Mouse (Mus musculus): ENCODE measurements around the gene Pbp2. TPM values are rescaled to one million over a fixed set of nuclear protein-coding genes. Genes with fewer than 3 reads are reported as not detected.

The Pbp2 gene
- polyA plus RNA-seq, 1 experiment from 2014 or later, result 3.4 TPM

DNA sequence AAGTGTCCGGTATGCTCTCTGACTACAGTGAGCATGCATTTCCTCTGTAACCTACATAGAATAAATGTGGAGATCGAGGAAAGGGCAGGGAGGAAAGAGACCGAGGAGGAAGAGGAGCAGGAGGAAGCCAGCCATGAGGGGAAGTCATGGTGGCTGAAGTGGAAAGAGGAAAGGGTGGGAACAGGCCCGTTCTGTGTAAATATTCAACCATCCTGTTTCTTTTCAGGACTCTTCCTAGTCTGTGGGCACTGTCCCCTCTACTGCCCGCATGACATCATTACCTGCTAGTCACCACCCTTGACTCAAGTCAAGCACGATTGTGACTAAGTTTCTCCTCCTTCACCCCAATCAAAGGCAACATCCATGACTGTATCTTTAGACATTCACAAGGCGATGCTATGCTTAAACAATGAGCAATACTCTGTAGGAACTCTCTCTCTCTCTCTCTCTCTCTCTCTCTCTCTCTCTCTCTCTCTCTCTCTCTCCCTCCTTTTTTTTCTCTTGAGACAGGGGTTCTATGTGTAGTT, 11.1 kb downstream of the Pbp2 start:
- H3K9ac ChIP-seq, result no peak overlapping the region
- ATAC-seq (ENCODE audit: insufficient number of reproducible peaks, low FRiP score, low TSS enrichment, low read depth), result no peak
- no peak overlapping the region; the same call in 1 of the 2 replicates for H3K27ac ChIP-seq
- no peak overlapping the region for H3K4me2 ChIP-seq
- H3K9me3 ChIP-seq, result no peaks in the 10 kb centered on the region
- no peak overlapping the region for H3K4me3 ChIP-seq
- 79% methylated on average over 7 of the region's 7 CpGs for WGBS
- H3K4me1 ChIP-seq, result peaks cover 28% of the 10 kb centered on the region
- H3K36me3 ChIP-seq, result no peaks in the 10 kb centered on the region
- no peaks in the 10 kb centered on the region for H3K27me3 ChIP-seq

DNA sequence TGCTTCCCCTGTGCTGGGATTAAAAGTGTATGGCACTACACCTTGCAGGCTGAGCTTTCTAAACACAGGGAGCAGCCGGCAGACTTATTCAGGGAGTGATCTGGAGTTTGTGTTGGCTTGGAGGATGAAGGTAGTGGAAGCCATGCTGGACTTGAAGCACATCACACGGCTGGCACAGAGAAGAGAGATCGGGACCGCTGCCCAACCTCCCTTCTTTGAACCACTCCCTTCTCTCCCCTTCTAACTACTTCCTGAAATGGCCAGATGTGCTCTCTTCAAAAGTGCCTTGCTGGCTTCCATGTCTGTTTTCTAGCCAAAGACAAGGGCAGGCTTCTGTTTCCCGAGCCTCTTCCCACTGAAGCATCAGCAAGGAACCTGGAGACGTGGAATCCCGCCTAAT, 12.6 kb downstream of the Pbp2 start:
- no peaks in the 10 kb centered on the region for H3K27me3 ChIP-seq
- no peak overlapping the region for H3K9ac ChIP-seq
- no peaks in the 10 kb centered on the region for H3K9me3 ChIP-seq
- no peaks in the 10 kb centered on the region for H3K36me3 ChIP-seq
- ATAC-seq (ENCODE audit: insufficient number of reproducible peaks, low FRiP score, low TSS enrichment, low read depth), result no peak
- H3K27ac ChIP-seq, result peak overlapping the region; percentile 50; the same call in 1 of the 2 replicates
- 56% methylated on average over 7 of the region's 7 CpGs for WGBS
- H3K4me1 ChIP-seq, result peaks cover 27% of the 10 kb centered on the region
- H3K4me3 ChIP-seq, result no peak overlapping the region
- no peak overlapping the region for H3K4me2 ChIP-seq

DNA sequence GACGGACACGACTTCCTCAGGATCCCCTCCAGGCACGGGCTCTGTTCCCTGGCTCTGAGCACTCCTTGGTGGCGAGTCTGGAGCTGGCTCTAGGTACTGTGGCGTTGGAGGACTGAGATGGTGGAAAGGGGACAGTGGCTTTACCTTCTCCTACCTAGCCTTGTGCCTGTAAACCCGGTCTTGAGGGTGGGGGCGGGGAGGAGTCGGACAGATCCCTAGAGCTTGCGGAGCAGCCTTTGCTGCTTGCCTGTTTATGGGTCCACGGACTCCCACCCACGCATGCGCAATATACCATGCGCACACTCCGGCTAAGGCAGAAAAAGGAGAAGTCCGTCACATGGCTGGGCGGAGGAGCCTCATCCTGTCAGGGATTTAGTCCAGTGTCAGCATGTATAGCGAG, 13.9 kb downstream of the Pbp2 start:
- no peaks in the 10 kb centered on the region for H3K36me3 ChIP-seq
- H3K27me3 ChIP-seq, result no peaks in the 10 kb centered on the region
- H3K27ac ChIP-seq, result peak overlapping the region; percentile 83
- H3K4me2 ChIP-seq, result peak overlapping the region; percentile 24; the same call in 1 of the 2 replicates
- ATAC-seq (ENCODE audit: insufficient number of reproducible peaks, low FRiP score, low TSS enrichment, low read depth), result peak; percentile 42; the same call in 1 of the 2 replicates
- WGBS, result 49% methylated on average over 17 of the region's 17 CpGs
- no peaks in the 10 kb centered on the region for H3K9me3 ChIP-seq
- peaks cover 34% of the 10 kb centered on the region for H3K4me1 ChIP-seq
- H3K4me3 ChIP-seq, result no peak overlapping the region
- no peak overlapping the region for H3K9ac ChIP-seq

DNA sequence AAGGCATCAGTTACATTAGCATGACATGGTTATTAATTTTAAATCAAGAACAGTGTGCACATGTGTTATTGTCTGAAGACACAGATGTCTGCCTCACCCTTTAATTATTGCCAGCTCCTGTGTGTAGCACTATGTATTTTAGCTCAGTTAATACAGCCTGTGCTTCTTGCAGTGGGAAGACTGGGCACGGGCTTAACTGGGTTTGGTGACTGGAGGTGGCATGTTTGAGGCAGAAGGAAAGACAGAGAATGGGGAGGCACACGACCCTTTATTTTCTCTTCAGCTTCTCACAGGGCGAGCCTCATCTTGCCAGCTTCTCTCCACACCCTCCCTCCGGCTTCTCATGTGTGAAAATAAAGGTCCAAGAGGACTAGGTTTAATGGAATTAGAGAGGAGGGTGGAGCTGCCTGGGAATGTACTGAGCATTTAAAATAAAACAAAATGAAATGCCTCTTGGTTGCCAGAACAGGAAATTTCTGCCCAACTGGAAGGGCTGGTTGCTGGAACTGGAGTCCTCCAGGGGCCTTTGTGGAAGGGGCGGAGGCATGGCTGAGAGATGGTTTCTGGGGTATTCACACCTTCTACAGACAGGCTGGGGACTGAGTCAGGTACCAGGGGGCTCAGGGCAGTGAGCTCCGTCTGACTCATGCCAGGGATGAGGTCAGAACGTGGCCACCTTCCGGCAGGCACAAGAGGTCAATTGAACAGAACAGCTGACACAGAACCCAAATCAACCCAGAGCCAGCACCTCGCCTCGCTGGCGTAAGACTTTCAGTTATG, 14.9 kb downstream of the Pbp2 start:
- WGBS, result 43% methylated on average over 11 of the region's 11 CpGs
- Histone ChIP-seq H3K4me3 (no peak overlapping the region), H3K9me3 (no peaks in the 10 kb centered on the region), H3K4me2 (0 out of 2 replicates have a peak overlapping the region, but pooled peaks have one; percentile 7), H3K9ac (no peak overlapping the region), H3K4me1 (peaks cover 34% of the 10 kb centered on the region), H3K36me3 (no peaks in the 10 kb centered on the region), H3K27me3 (no peaks in the 10 kb centered on the region), H3K27ac (peak overlapping the region; percentile 83)
- no peak; the same call in 1 of the 2 replicates for ATAC-seq (ENCODE audit: insufficient number of reproducible peaks, low FRiP score, low TSS enrichment, low read depth)

DNA sequence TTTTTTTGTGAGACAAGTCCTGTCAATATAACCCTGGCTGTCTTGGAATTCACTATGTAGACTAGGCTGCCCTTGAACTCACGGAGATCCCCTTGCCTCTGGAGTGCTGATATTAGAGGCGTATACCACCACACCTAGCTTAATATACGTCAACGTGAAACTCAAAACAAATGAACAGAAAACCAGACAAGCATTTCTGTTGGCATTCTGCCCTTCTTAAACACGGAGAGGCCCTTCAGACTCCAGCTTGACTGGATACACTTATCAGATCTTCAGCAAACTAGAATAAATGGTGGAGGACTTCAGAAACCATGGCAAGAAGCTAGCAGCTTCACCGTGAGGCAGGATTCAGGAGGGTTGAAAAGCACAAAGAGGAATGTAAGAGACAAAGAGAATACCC, 16.1 kb downstream of the Pbp2 start:
- H3K4me3 ChIP-seq, result no peak overlapping the region
- H3K9ac ChIP-seq, result no peak overlapping the region
- 58% methylated on average over 6 of the region's 6 CpGs for WGBS
- H3K4me1 ChIP-seq, result peaks cover 34% of the 10 kb centered on the region
- no peaks in the 10 kb centered on the region for H3K36me3 ChIP-seq
- H3K27me3 ChIP-seq, result no peaks in the 10 kb centered on the region
- no peak for ATAC-seq (ENCODE audit: insufficient number of reproducible peaks, low FRiP score, low TSS enrichment, low read depth)
- peak overlapping the region; percentile 69 for H3K27ac ChIP-seq
- no peak overlapping the region for H3K4me2 ChIP-seq
- no peaks in the 10 kb centered on the region for H3K9me3 ChIP-seq

DNA sequence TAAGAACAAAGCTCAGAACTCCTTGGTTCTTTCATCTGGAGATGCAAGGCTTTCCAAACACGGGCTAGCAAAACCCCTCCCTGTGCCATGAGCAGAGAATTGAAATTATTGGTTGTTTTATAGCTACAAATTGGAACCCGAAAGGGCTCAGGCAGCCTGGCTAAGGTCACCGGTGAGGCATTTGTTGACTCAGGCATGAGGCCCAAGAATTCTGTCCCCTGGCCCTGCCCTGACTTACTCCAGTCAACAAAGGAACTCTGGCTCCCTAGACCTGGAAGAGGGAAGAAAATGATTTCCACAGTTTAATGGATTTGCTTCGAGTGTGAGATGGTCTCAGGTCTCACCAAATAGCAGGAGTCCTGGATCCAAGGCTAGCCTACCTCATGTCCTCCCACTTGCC, 17.8 kb downstream of the Pbp2 start:
- no peak overlapping the region for H3K9ac ChIP-seq
- no peaks in the 10 kb centered on the region for H3K27me3 ChIP-seq
- WGBS, result 45% methylated on average over 4 of the region's 4 CpGs
- no peak overlapping the region for H3K4me2 ChIP-seq
- H3K4me3 ChIP-seq, result no peak overlapping the region
- no peak overlapping the region; the same call in 1 of the 2 replicates for H3K27ac ChIP-seq
- peaks cover 29% of the 10 kb centered on the region for H3K4me1 ChIP-seq
- H3K36me3 ChIP-seq, result no peaks in the 10 kb centered on the region
- no peaks in the 10 kb centered on the region for H3K9me3 ChIP-seq
- ATAC-seq (ENCODE audit: insufficient number of reproducible peaks, low FRiP score, low TSS enrichment, low read depth), result no peak

DNA sequence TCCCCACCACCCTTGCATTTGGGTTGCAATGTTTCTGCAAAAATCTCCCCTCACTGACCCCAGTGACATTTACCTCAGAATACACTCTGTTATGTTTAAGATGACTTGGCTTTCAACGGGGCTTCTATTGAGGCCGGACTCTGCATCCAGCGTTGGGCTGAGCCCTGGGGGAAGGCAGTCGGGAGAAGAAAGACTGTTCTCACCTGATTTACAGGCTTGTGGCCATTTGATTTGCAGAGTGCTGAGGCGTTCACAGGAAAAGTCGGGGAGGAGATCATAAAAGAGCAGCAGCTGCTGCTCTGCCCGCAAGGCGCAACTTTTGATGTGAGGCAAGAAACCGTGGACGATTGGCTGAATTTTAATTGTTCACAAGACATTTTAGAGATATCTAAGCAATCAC, 30.3 kb downstream of the Pbp2 start:
- Histone ChIP-seq H3K27ac (no peak overlapping the region), H3K9me3 (no peaks in the 10 kb centered on the region), H3K36me3 (no peaks in the 10 kb centered on the region), H3K9ac (no peak overlapping the region), H3K27me3 (no peaks in the 10 kb centered on the region), H3K4me1 (peaks cover 11% of the 10 kb centered on the region), H3K4me2 (no peak overlapping the region), H3K4me3 (no peak overlapping the region)
- WGBS, result 6% methylated on average over 10 of the region's 10 CpGs
- no peak for ATAC-seq (ENCODE audit: insufficient number of reproducible peaks, low FRiP score, low TSS enrichment, low read depth)

DNA sequence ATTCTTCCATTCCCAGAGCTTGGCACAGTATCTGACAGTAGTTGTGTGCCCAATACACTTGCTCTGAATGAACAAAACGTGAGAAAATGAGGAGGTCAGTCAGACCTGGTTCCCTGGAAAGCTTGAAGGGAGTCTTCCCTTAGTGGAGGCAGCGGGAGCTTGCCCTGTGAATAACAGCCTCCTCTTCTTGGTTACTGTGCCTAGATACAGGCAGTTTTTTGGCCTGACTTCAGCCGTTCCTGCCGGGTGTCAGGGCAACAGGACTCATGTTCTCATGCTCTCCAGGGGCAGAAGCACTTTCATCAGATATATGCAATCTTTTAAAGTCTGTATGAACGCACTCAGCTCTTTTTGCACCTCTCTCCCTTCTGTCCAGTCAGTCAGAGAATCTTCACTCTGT, 30.9 kb downstream of the Pbp2 start:
- Histone ChIP-seq H3K9ac (no peak overlapping the region), H3K27me3 (no peaks in the 10 kb centered on the region), H3K4me2 (no peak overlapping the region), H3K4me1 (peaks cover 11% of the 10 kb centered on the region), H3K27ac (no peak overlapping the region), H3K36me3 (no peaks in the 10 kb centered on the region), H3K9me3 (no peaks in the 10 kb centered on the region), H3K4me3 (no peak overlapping the region)
- 55% methylated on average over 5 of the region's 5 CpGs for WGBS
- no peak for ATAC-seq (ENCODE audit: insufficient number of reproducible peaks, low FRiP score, low TSS enrichment, low read depth)

DNA sequence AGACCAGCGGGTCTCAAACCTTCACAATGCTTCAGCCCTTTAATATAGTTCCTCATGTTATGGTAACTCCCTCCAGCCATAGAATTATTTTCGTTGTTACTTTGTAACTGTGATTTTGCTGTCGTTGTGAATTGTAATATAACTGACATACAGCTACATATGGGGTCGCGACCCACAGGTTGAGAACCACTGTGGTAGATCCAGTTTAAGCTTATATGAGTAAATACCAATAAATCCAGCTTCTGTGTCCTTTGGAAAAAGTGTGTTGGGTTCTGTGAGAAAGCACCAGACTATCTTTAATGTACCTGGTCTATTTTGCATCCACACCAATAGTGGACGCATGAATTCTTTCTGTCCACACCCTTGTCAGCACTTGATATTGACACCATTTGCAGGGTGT, 31.9 kb downstream of the Pbp2 start:
- H3K9ac ChIP-seq, result no peak overlapping the region
- H3K4me1 ChIP-seq, result peaks cover 11% of the 10 kb centered on the region
- H3K4me3 ChIP-seq, result no peak overlapping the region
- no peaks in the 10 kb centered on the region for H3K27me3 ChIP-seq
- no peak overlapping the region for H3K4me2 ChIP-seq
- no peaks in the 10 kb centered on the region for H3K9me3 ChIP-seq
- no peaks in the 10 kb centered on the region for H3K36me3 ChIP-seq
- no peak for ATAC-seq (ENCODE audit: insufficient number of reproducible peaks, low FRiP score, low TSS enrichment, low read depth)
- H3K27ac ChIP-seq, result no peak overlapping the region
- 85% methylated on average over 6 of the region's 6 CpGs for WGBS

DNA sequence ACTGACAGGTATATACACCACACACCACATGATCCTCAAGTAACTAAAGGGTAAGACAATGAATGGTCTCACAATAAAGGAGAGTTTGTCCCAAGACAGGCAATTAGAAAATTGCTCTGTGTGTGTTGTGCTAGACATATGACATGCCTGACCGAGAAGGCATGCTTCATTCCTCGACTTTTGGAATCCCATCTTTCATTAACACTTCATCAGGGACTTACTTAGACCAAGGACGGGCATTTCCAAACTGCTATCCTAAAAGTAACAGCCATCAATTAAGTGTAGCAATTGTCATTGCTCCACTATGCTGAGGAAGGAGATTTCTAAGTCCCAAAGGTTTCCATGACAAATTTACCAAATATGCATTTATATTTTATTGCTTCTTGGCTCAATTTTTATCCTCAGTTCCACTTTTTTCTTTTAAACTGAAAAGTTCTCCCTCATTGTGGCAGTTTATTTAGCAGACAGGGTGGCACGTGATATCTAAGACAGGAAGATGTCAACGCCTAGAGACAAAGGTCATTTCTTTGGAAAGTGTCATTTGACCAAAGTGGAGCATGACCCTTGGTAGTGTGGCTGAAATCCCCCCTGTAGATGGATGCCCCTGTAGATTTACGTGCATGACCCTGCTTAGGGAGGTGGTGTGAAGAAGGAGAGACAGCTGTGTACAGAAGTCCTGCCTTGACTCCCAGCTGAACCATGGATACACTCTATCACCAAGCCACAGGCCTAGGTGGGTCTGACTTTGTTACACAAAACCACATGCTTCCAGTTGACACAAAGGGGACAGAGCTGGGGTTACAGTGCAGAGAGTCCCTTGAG, 33.5 kb downstream of the Pbp2 start:
- no peak overlapping the region for H3K4me2 ChIP-seq
- H3K36me3 ChIP-seq, result no peaks in the 10 kb centered on the region
- H3K27me3 ChIP-seq, result no peaks in the 10 kb centered on the region
- 56% methylated on average over 6 of the region's 6 CpGs for WGBS
- no peak overlapping the region for H3K9ac ChIP-seq
- H3K9me3 ChIP-seq, result no peaks in the 10 kb centered on the region
- no peak overlapping the region for H3K4me3 ChIP-seq
- no peak for ATAC-seq (ENCODE audit: insufficient number of reproducible peaks, low FRiP score, low TSS enrichment, low read depth)
- H3K27ac ChIP-seq, result no peak overlapping the region
- peaks cover 11% of the 10 kb centered on the region for H3K4me1 ChIP-seq

DNA sequence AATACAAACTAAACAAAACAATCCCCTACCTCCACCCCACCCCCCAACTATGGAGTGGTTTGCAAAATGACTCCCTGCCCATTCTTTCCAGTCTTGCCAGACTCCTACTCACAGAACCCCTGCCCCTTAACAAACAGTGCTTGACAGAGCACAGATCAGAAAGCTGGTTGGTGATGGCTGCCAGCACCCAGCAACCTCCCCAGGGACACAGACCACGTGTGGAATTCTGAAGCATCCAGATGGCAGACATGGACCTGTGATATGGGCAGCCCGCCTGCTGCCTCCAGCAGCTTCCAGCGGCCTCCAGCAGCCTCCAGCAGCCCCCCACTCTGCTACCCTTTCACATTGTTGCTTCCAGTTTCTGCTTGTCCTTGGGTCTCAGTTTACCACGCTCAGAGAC, 35.0 kb downstream of the Pbp2 start:
- Histone ChIP-seq H3K4me2 (no peak overlapping the region), H3K27ac (no peak overlapping the region), H3K9ac (no peak overlapping the region), H3K36me3 (no peaks in the 10 kb centered on the region), H3K9me3 (no peaks in the 10 kb centered on the region), H3K4me1 (peaks cover 10% of the 10 kb centered on the region), H3K27me3 (no peaks in the 10 kb centered on the region), H3K4me3 (no peak overlapping the region)
- 68% methylated on average over 4 of the region's 4 CpGs for whole genome bisulfite sequencing
- no peak for ATAC-seq (ENCODE audit: insufficient number of reproducible peaks, low FRiP score, low TSS enrichment, low read depth)

DNA sequence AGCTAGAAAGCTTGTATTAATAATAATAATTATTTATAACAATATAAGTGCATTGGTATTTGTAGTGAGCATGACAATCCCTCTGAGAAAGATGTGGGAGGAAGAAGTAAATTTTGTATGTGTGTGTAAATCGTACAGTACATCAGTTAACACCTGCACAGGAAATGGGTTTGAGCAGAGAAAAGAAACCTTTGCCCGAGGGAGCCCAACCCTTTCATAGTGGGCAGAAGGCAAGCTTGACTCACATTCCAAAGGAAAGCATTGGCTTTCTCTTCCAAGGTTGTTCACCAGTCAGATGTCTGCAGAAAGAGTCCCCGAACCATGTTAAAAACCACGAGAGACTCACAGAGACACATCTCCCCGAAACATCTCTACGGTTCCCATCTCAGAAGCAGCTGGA, 37.1 kb downstream of the Pbp2 start:
- H3K9ac ChIP-seq, result no peak overlapping the region
- H3K27ac ChIP-seq, result no peak overlapping the region
- H3K36me3 ChIP-seq, result no peaks in the 10 kb centered on the region
- no peaks in the 10 kb centered on the region for H3K9me3 ChIP-seq
- no peaks in the 10 kb centered on the region for H3K27me3 ChIP-seq
- no peak for ATAC-seq (ENCODE audit: insufficient number of reproducible peaks, low FRiP score, low TSS enrichment, low read depth)
- H3K4me3 ChIP-seq, result no peak overlapping the region
- no peak overlapping the region for H3K4me2 ChIP-seq
- WGBS, result 70% methylated on average over 6 of the region's 6 CpGs
- H3K4me1 ChIP-seq, result 0 out of 2 replicates have a peak, but pooled peaks cover 2% of the 10 kb centered on the region

All from limb, embryonic 15.5 days (tissue).